Comparison of ENCODE assay signal across 23 mouse cellular contexts in the genomic region with DNA sequence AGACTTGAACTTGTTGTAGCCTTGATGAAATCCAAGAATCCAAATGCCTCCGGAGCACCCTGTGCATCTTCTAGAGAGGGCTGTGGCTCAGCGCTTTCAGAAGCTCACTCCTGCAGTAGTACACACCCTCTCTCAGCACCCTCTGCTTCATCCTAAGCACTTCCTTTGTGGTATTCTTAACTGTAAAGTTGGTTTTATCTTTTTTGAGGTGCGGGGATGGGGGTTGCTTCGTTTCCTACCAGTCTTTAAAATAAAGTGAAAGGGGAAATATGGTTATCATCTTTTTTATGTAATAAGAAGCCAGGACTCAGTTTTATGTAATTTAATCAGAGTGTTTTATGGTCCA.
DNase-seq lines count a peak whose midpoint lies in the region; ATAC-seq and TF ChIP-seq lines count a peak whose summit lies in the region.
"Had no signal": no experiment of that assay in that cellular context is flagged by ENCODE, and none has a peak within 500 bp of the region (broad histone marks: within the 10 kb centered on the region; RNA-seq: fewer than 3 reads in every experiment).

No protein-coding gene starts in this region.

- peak; percentile 34 for DNase-seq in CD4-positive, CD25-positive, alpha-beta regulatory T cell, adult 2 months (ENCODE audit: low read depth, low spot score)
- DNase-seq in induced T-regulatory cell, adult 2 months (ENCODE audit: low read depth): peak; percentile 14
- peak; percentile 47 for DNase-seq in thymus, postnatal 25 days
- DNase-seq in yolk sac, embryonic 10.5 days (ENCODE audit: low spot score): no peak
- DNase-seq in testis, postnatal 14 days (ENCODE audit: low spot score): no peak
- no peak for DNase-seq in stomach, postnatal 0 days (ENCODE audit: low spot score)
- DNase-seq: cerebellum, adult 11 months; cerebellum, postnatal 36 days; gastrocnemius, postnatal 14 days; heart, postnatal 10 days; layer of hippocampus, postnatal 36 days; lung, adult 2 months; lung, postnatal 36 days; midbrain, embryonic 14.5 days; right cerebral cortex, adult 18-20 months had no signal

- H3K4me2 ChIP-seq in stomach, postnatal 0 days (replicated peaks; ENCODE audit: low read depth): no peak overlapping the region
- H3K4me2 ChIP-seq: hindbrain, embryonic 13.5 days; intestine, embryonic 15.5 days; kidney, embryonic 15.5 days had no signal

- no peak overlapping the region for H3K4me3 ChIP-seq in stomach, postnatal 0 days (ENCODE audit: low read depth, low read length)
- H3K4me3 ChIP-seq: erythroblast, embryonic 14.5 days; heart, embryonic 10.5 days; hindbrain, embryonic 13.5 days; intestine, embryonic 15.5 days; kidney, embryonic 15.5 days; limb, embryonic 10.5 days had no signal

- no peaks in the 10 kb centered on the region for H3K36me3 ChIP-seq in stomach, postnatal 0 days (ENCODE audit: control insufficient read depth, insufficient read depth, low read length)
- H3K36me3 ChIP-seq: heart, embryonic 10.5 days; hindbrain, embryonic 13.5 days; intestine, embryonic 15.5 days; kidney, embryonic 15.5 days; limb, embryonic 10.5 days had no signal

- H3K9me3 ChIP-seq in stomach, postnatal 0 days (ENCODE audit: control insufficient read depth, low read length): no peaks in the 10 kb centered on the region
- H3K9me3 ChIP-seq: heart, embryonic 10.5 days; hindbrain, embryonic 13.5 days; intestine, embryonic 15.5 days; kidney, embryonic 15.5 days; limb, embryonic 10.5 days had no signal

- H3K9ac ChIP-seq in stomach, postnatal 0 days (ENCODE audit: low read length): no peak overlapping the region
- H3K9ac ChIP-seq: hindbrain, embryonic 13.5 days; intestine, embryonic 15.5 days; kidney, embryonic 15.5 days had no signal

- no peak for ATAC-seq in CD4-positive, CD25-positive, alpha-beta regulatory T cell, adult 4 months
- peak; percentile 89 for ATAC-seq in megakaryocyte progenitor cell, adult 5-6 weeks (replicated peaks; ENCODE audit: poor library complexity)
- ATAC-seq in stomach, postnatal 0 days (ENCODE audit: low FRiP score, low TSS enrichment): no peak
- ATAC-seq: intestine, embryonic 15.5 days had no signal

- no peaks in the 10 kb centered on the region for H3K4me1 ChIP-seq in stomach, postnatal 0 days (replicated peaks; ENCODE audit: control insufficient read depth, insufficient read depth)
- H3K4me1 ChIP-seq: hindbrain, embryonic 13.5 days; intestine, embryonic 15.5 days; kidney, embryonic 15.5 days had no signal

- no peaks in the 10 kb centered on the region for H3K27me3 ChIP-seq in stomach, postnatal 0 days (ENCODE audit: control insufficient read depth, insufficient read depth, low read length)
- H3K27me3 ChIP-seq: hindbrain, embryonic 13.5 days; intestine, embryonic 15.5 days; kidney, embryonic 15.5 days had no signal

- no peak for TF ChIP-seq EP300 in stomach, postnatal 0 days (optimal IDR thresholded peaks at IDR 0.05)

- no peak for TF ChIP-seq CTCF in stomach, postnatal 0 days (IDR thresholded peaks at IDR 0.05; ENCODE audit: low read depth)

- no peak overlapping the region for H3K27ac ChIP-seq in stomach, postnatal 0 days (replicated peaks)
- H3K27ac ChIP-seq: heart, embryonic 10.5 days; hindbrain, embryonic 13.5 days; intestine, embryonic 15.5 days; kidney, embryonic 15.5 days; limb, embryonic 10.5 days had no signal

- 71% methylated on average over 4 of the region's 4 CpGs for WGBS in stomach, postnatal 0 days

Comparison
In these comparisons a context has a peak if more than half of its experiments do, and no peak if none do; other contexts are left out.
1. DNase-seq: peak in CD4-positive, CD25-positive, alpha-beta regulatory T cell, adult 2 months (single experiment), induced T-regulatory cell, adult 2 months (single experiment) and thymus, postnatal 25 days (single experiment); none in yolk sac, embryonic 10.5 days (single experiment), testis, postnatal 14 days (single experiment) and stomach, postnatal 0 days (single experiment).